Mouse (Mus musculus): Measurements from ENCODE around the gene Zbtb37.

Gene Zbtb37

GRCm38 (mm10) chr1:160980537-160981234 lies 54.0 kb downstream of the Zbtb37 start:
- DNase-seq (ENCODE audit: extremely low spot score, low read depth, low spot score) = no peak

GRCm38 (mm10) chr1:160980021-160980420 lies 54.6 kb downstream of the Zbtb37 start:
- no peak for DNase-seq (ENCODE audit: extremely low spot score, low read depth, low spot score)

- DNase-seq (ENCODE audit: extremely low spot score, low read depth, low spot score) = no peak
Observed at GRCm38 (mm10) chr1:160978071-160978735, 56.4 kb downstream of the Zbtb37 start, which contains the start of gene Serpinc1. TSS of gene Serpinc1 (plus strand) at chr1:160978585.

GRCm38 (mm10) chr1:160968643-160969042 lies 66.0 kb downstream of the Zbtb37 start:
- DNase-seq (ENCODE audit: extremely low spot score, low read depth, low spot score) = no peak

GRCm38 (mm10) chr1:160967268-160967667 lies 67.4 kb downstream of the Zbtb37 start:
- DNase-seq (ENCODE audit: extremely low spot score, low read depth, low spot score) = no peak

- no peak for DNase-seq (ENCODE audit: extremely low spot score, low read depth, low spot score)
Observed at GRCm38 (mm10) chr1:160963199-160963598, 71.5 kb downstream of the Zbtb37 start.

All from hindlimb bud, embryonic 11.5 days (tissue).